Mouse (Mus musculus) stomach, embryonic 16.5 days (tissue): ENCODE data around the gene Paics. TPM values are rescaled to one million over a fixed set of nuclear protein-coding genes. Genes with fewer than 3 reads are reported as not detected.

Source experiments
- ATAC-seq: fragments of 200-750 bp; cut with Nextera tagmentation; 2 replicates; pipeline ENCODE4 v1.8.0; 2017; ENCODE audit warnings: moderate number of reproducible peaks, moderate TSS enrichment; ENCODE audit not compliant: insufficient read depth, low FRiP score
- H3K27ac ChIP-seq: fragments of 300-500 bp; sonication (generic); 2 replicates; pipeline ENCODE4 v1.5.1; 2014; ENCODE audit warnings: low read length
- H3K27me3 ChIP-seq: fragments of 300-500 bp; sonication (generic); 2 replicates; pipeline ENCODE4 v1.6.1; 2014; ENCODE audit warnings: low read length, control low read depth, mixed read lengths; ENCODE audit not compliant: control insufficient read depth, insufficient read depth
- H3K36me3 ChIP-seq: fragments of 300-500 bp; sonication (generic); 2 replicates; pipeline ENCODE4 v1.6.1; 2014; ENCODE audit warnings: low read length; ENCODE audit not compliant: control insufficient read depth, insufficient read depth
- H3K4me1 ChIP-seq: fragments of 300-500 bp; sonication (generic); 2 replicates; pipeline ENCODE4 v1.6.1; 2014; ENCODE audit warnings: low read length, control low read depth, mixed read lengths; ENCODE audit not compliant: control insufficient read depth, insufficient read depth
- H3K4me2 ChIP-seq: fragments of 300-500 bp; sonication (generic); 2 replicates; pipeline ENCODE4 v1.6.1; 2014; ENCODE audit warnings: low read depth, low read length, mixed read lengths
- H3K4me3 ChIP-seq: fragments of 300-500 bp; sonication (generic); replicated peaks from 2 replicates; pipeline ENCODE4 v1.5.1; 2014; ENCODE audit warnings: mild to moderate bottlenecking, low read length
- H3K9ac ChIP-seq: fragments of 300-500 bp; sonication (generic); 2 replicates; pipeline ENCODE4 v1.6.1; 2014; ENCODE audit warnings: low read length
- H3K9me3 ChIP-seq: fragments of 300-500 bp; sonication (generic); replicated peaks from 2 replicates; pipeline ENCODE4 v1.6.1; 2016; ENCODE audit warnings: low read length, control low read depth; ENCODE audit not compliant: control insufficient read depth
- WGBS: fragments of 180-500 bp; shearing (Covaris S2); extraction: QIAGEN DNeasy Blood & Tissue Kit; methylation state at CpG from one replicate; pipeline ENCODE4 v1.1.7; 2014; 5-methylcytosine and 5-hydroxymethylcytosine counted together
- polyA plus RNA-seq: library from polyadenylated mRNA; unstranded; fragments of >200 nt; fragmentation: Nextera tagmentation; extraction: Ambion mirVana; gene quantifications from 2 replicates; pipeline ENCODE4 v1.2.1, GENCODE M21; 2015

Paics gene
- polyA plus RNA-seq, 1 experiment from 2014 or later, result 210 TPM

- H3K27me3 ChIP-seq, result no peaks in the 10 kb centered on the region
- H3K36me3 ChIP-seq, result no peaks in the 10 kb centered on the region
- WGBS, result 11% methylated on average over 57 of the region's 57 CpGs
- H3K27ac ChIP-seq, result no peak within 1 kb of the TSS
- H3K4me1 ChIP-seq, result no peaks in the 10 kb centered on the region
- peak within 1 kb of the TSS; percentile 46 for H3K9ac ChIP-seq
- H3K4me3 ChIP-seq, result peak within 1 kb of the TSS; percentile 49
- H3K9me3 ChIP-seq, result no peaks in the 10 kb centered on the region
- peak within 1 kb of the TSS; percentile 83 for H3K4me2 ChIP-seq
- ATAC-seq, result peak; percentile 98
Measured at GRCm38 (mm10) chr5:77015544-77016482, 64.7 kb downstream of the Paics start, which contains the start of gene Thegl. Gene Thegl, plus strand, starts transcription at chr5:77016023.

Other genes with a start within 250 kb of the Paics start
- 14.0 and 15.5 TPM in 2 replicates for gene Aasdh, start 45.8 kb upstream of the Paics start, polyA plus RNA-seq
- gene Ppat, start 271 bp downstream of the Paics start, polyA plus RNA-seq, result 21.7 and 26.2 TPM in 2 replicates
- gene Srp72, start 23.4 kb downstream of the Paics start, polyA plus RNA-seq, result 89.3 and 89.4 TPM in 2 replicates
- gene Arl9, start 52.7 kb downstream of the Paics start, polyA plus RNA-seq, result 0.27 TPM in 1 of 2 replicates, not detected in the other
- 0.08 TPM in 1 of 2 replicates, not detected in the other for gene Thegl, start 64.7 kb downstream of the Paics start, polyA plus RNA-seq
- gene Hopx, start 163.8 kb downstream of the Paics start, polyA plus RNA-seq, result 6.9 and 11.2 TPM in 2 replicates